Mouse (Mus musculus) adrenal gland, adult 2 months (tissue): ENCODE measurements at regions not wholly inside any gene's neighbourhood (a gene's known extent, or its start where the extent isn't known, plus 50 kb on each side); places are given as distances from the start of the nearest gene placed in this dataset.
A peak's percentile ranks its signal among the peaks of the same experiment; 100 is the strongest.

Experiments used
- DNase-seq: peaks from one replicate; pipeline ENCODE4 v3.0.0; 2021

DNA sequence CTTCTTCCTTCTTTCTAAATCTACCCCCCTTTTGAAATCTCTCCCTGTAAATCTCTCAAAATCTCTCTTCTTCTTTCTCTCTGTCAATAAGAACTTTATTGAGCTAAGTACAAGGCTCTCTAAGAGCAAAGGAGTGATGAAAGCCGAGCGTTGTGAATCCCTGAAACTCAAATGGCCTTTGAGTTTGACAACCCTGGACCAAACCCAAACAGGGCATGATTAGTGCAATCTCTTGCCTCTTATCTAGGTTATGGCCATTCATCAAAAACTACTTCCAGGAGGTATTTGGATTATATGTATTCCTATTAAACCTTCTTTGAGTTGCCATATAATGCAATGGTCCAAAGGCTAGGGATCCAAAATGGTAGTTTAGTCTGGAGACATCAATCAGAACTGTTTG is 304.0 kb downstream of the Inhba start:
- peak; percentile 68 for DNase-seq

GRCm38 (mm10) chr13:16316581-16316980 is 304.9 kb downstream of the Inhba start:
- peak; percentile 22 for DNase-seq

- DNase-seq, result no peak
Observed at GRCm38 (mm10) chr13:16317412-16317811, 305.8 kb downstream of the Inhba start.

DNA sequence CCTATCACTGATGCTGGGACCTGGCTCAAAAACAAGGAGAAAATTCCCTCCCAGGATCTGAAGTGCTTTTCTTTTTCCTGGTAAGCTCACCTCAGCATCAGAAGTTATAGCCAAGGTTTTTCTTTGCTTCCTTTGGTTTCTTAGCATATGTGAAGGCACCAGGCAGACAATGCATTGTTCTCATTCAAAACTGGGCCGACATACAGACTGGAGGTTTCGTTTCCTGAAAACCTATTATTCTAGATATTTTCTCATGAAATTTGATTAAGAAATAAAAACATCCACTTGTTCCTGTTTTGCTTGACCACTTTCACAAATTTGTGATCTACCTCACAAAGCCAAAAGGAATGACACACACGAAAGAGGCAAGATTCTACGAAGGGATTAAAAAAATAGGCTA is 308.7 kb downstream of the Inhba start:
- no peak for DNase-seq

DNA sequence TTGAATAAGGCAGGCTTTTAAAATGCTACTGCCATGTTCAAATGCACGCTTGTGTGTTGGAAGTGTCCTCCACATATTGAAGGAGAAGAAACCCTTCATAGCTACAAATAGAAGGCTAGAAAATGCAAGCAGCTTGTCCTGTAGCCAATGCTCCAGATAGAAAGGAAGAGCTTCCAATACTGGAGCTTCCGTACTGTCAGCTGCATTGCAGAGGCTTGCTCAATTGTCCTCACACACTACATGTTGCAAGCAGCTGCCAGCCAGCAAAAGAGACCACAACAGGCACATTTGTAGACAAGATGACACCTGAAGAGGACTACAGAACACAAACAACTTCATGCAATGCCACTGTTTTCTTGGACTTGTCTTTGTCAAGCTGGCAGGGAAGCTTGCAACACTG is 314.0 kb downstream of the Inhba start:
- DNase-seq, result no peak

GRCm38 (mm10) chr13:16341727-16342126 is 330.1 kb downstream of the Inhba start:
- DNase-seq, result no peak

- DNase-seq, result peak; percentile 5
Observed at GRCm38 (mm10) chr13:16342171-16342570, 330.5 kb downstream of the Inhba start.

GRCm38 (mm10) chr13:16343280-16343945 is 331.8 kb downstream of the Inhba start:
- DNase-seq, result peak; percentile 5

DNA sequence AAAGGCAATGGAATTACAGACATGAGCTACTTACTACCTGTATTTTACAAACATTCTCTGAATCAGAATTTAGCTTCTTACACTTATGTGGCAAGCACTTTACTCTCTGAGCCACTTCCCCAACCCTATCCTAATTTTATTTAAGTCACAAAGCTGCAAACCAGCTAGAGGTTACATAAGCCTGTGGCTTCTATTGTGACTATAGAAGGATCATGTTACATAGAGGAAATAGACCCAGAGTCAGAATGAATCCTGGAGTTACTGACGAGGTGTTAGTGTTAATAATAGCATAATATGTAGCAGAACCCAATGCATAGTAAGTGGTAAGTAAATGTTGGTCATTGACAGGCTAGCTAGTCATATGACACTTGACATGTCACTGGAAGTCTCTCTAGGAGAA is 337.7 kb downstream of the Inhba start:
- no peak for DNase-seq

DNA sequence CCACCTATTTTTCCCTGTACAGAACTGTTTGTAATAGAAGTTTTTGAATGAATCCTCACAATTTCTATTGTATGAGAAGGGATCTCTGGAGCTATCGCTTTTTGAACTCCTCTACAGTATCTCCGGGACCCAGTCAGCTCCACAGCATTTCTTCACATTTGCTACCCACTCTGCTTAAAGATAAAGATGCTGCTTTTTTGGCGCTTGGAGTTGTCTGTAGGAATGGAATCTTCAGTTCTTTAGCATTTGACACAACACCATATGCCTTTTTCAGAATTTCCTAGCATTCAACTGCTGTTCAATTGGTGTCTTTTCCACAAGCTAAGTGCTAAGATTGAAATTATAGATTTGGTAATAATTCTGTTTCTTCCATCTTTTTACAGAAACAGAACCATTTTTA is 338.4 kb downstream of the Inhba start:
- DNase-seq, result no peak

GRCm38 (mm10) chr13:16355316-16355715 is 343.7 kb downstream of the Inhba start:
- no peak for DNase-seq

- DNase-seq, result no peak
Observed at GRCm38 (mm10) chr13:16379492-16379891, 367.8 kb downstream of the Inhba start.

DNA sequence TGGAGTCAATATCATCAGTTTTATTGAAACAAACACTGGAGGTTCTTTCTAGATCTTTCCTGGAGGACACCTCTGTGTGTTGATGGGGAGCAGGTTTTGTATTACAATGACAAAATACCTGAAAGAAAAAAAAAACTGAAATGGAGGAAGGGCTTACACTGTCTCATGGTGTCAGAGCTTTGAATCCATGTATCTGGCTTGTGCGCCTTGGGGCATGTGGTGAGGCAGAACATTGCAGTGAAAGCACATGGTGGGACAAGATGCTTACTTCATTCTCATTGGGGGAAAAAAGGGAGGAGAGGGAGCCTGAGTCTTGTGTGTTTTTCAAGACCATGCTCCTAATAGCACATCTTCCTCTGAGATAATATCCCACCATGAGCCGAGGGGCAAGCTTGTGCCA is 368.3 kb downstream of the Inhba start:
- DNase-seq, result no peak

- DNase-seq, result no peak
Observed at GRCm38 (mm10) chr13:16382936-16383511, 371.4 kb downstream of the Inhba start.

- DNase-seq, result peak; percentile 8
Observed at GRCm38 (mm10) chr13:16416356-16417019, 404.8 kb downstream of the Inhba start.

DNA sequence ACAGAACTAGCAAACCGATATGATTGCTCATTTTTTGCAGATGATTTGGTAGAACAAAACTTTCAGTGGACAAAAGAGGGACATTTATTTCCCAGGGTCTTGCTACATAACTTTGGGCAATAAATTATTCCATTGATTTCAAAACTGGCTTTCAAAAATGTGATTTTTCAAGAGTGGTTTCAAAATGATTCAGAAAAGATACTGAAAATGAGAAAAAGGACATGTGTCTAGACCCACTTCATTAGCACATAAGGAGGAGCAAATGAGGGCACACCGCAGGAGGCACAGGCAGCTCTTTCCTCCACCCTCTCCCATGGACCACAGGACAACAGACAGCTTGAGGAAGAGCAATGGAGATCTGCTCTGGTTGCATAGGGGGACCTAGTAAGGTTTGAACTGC is 412.5 kb downstream of the Inhba start:
- DNase-seq, result peak; percentile 6

DNA sequence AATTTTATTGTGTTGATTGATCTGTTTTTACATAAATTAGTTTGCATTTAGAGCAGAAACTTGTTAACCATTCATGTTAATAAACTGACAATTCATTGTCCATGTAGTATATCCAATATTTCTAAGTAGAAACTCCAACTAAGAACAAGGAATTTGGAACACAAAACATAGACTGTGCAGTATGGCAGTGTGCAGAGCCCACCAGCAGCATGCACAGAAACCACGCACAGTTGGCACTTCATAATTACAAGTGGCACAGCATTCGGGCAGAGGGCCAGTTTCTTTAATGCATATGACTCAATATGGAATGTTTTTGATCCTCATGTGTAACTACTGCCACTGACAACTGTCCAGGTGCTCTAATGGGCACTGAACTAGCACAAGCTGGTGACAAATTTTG is 423.8 kb downstream of the Inhba start:
- no peak for DNase-seq

DNA sequence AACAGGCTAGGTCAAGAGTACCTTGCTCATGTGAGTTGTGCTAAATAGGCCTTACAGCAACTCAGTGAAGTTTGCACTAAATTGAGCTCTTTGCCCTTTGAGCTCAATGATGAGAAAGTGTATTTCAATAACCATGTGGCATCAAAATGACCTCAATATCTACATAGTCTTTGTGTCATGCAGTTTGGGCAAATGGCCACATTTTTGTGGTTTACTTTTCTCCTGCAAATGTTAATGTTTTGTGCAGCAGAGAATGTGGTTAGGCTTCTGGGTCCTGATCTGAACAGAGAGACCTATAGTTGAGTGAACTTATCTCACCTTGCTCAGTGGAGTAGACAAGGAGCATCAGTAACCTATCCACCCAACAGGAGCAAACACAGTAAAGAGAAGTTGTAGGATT is 441.6 kb downstream of the Inhba start:
- no peak for DNase-seq

DNA sequence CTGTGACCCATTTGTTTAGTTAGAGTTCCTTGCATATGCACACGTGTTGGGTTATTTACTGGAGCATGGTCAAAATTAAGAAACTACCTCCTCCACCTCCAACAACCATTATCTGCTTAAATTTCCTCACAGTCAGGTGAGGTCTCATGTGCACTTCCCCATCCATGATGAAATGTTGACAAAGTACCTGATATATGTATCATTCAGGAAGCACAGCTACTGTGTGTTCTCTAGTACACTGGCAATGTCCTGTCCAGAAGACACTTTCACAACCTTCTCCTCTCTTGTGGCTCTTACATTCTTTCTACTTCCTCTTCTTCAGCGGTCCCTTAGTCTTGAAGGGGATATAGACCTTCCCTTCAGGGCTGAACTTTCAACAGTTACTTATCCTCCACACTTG is 448.1 kb downstream of the Inhba start:
- no peak for DNase-seq

DNA sequence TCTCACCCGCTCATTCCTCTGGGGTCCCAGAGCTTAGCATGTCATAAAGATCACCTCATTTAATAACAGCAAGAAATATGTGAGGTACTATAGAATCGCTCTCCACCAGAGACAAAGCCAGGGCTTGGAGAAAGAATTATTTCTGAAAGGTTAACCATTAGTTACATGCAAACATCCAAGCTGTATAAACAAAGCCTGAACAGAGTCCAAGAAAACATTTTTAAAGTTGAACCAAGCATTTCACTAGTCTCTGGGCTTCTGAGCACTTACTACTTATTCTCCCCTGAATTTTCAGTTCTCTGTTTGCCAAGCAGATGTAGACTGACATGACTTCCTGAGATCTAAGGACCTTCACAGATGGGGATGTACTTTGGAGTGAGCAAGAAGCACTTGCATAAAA is 450.0 kb downstream of the Inhba start:
- no peak for DNase-seq

DNA sequence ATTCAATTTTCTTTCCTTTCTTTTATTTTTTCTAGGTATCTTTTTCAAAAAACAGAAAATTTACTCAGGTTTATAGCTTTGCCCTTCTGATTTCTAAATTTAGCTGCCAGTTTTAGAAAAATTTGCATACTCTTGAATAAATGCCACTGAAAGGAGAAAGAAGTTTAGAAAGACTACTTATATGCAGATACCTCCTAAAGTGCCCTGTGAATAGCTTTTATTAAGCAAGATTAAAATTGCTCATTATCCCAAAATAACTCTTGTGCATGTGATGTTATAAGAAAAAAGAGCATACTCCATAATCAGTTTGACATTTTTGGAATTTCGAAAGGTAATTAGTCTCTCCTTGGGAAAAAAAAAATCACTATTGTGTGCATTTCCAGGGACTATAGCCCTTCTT is 453.2 kb downstream of the Inhba start:
- no peak for DNase-seq

GRCm38 (mm10) chr13:16465317-16465716 is 453.7 kb downstream of the Inhba start:
- no peak for DNase-seq

- no peak for DNase-seq
Observed at GRCm38 (mm10) chr13:16465812-16466211, 454.2 kb downstream of the Inhba start.

DNA sequence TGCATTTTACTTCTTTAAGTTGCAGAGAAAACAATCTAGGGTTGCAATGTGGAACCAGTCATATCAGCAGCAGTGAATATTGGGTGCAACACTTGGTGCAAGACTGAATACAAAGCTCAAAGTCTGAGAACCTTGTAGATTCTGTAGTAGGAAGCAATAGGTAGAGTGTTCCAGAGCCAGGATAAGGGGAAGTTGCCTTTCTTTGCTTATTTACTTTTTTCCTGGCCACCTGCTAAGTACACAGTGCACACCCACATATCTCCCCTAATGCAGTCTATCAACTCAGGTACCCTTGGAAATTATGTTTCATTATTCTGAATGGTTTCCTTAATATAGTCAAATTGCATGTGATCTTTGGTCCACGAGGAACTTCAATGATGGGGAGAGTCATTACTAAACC is 464.9 kb downstream of the Inhba start:
- DNase-seq, result no peak
